Mouse (Mus musculus): ENCODE data around the gene Ugcg. TPM values are rescaled to one million over a fixed set of nuclear protein-coding genes. Genes with fewer than 3 reads are reported as not detected.

Ugcg gene
- total RNA-seq, 2 experiments from 2014 or later = 22.1 to 23.3 TPM

DNA sequence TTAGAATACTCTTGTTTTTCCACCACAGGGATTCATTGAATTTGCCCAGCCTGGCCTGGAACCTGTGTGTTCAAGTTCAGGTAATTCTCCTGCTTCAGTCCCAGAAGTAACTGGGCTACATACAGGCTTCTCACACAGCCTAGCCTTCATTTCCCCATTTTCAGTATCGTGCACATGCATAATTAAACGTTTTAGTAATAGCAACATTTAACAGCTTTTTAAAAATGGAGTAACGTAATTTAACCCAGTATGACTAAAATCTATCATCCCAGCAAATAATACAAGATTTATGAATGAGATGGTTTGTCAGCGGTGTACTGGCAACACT, 619 bp upstream of the Ugcg start:
- intact Hi-C loops (cut with DNase I) = loop anchor here (2.0 kb wide), 1 partner anchor 152 kb away; no protein-coding TSS in a partner anchor

GRCm38 (mm10) chr4:59189546-59190237, 635 bp downstream of the Ugcg start:
- peak in 1 of 2 experiments; percentile 52 for DNase-seq

More for the DNA sequence above, 619 bp upstream of the Ugcg start:
- no peak for DNase-seq

DNA sequence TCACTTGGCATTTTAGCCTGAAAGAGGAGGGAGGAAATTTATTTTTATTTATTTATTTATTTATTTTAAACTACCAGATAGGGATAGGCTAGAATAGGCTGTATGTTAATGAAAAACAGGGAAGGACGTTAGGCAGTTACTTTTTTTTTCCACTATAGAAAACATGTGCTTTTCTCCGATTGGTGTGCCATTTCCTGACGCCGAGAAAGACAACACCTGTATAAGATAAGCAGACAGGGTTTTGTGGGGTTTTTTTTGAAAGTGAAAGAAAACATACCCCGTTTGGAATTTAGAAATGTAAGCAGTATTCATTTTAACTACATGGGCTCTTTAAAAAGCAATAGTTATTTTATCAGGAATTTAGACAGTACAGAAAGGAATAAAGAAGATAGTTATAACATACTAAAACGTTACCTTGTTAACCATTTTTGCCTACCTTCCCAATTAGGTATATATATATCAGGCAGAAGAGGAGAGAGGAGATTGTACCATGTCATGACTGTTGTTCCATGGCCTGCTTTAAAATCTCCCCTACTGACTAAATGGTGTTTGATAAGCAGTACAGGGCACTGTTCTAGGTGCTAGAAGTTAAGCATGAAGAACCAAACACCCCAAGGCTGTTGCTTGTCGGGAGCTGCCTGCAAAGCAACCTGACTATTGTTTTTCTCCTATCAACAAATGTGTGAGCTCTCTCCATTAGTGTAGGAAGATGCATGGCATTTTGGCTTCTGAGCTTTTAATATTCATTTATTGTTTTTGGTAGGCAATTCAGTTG, 1.8 kb downstream of the Ugcg start:
- no peak for DNase-seq
- intact Hi-C loops (cut with DNase I) = loop anchor here (2.0 kb wide), 1 partner anchor 46 kb away; no protein-coding TSS in a partner anchor

More at GRCm38 (mm10) chr4:59189546-59190237, 635 bp downstream of the Ugcg start:
- intact Hi-C loops (cut with DNase I) = loop anchor here (2.0 kb wide), 2 partner anchors 47 to 151 kb away; no protein-coding TSS in a partner anchor

- no peak for DNase-seq
- intact Hi-C loops (cut with DNase I) = loop anchor here (5.0 kb wide), 1 partner anchor 352 kb away; the partner anchor contains the start of gene Ptbp3
These were observed 5.9 kb downstream of the Ugcg start for GRCm38 (mm10) chr4:59194731-59195496.

DNA sequence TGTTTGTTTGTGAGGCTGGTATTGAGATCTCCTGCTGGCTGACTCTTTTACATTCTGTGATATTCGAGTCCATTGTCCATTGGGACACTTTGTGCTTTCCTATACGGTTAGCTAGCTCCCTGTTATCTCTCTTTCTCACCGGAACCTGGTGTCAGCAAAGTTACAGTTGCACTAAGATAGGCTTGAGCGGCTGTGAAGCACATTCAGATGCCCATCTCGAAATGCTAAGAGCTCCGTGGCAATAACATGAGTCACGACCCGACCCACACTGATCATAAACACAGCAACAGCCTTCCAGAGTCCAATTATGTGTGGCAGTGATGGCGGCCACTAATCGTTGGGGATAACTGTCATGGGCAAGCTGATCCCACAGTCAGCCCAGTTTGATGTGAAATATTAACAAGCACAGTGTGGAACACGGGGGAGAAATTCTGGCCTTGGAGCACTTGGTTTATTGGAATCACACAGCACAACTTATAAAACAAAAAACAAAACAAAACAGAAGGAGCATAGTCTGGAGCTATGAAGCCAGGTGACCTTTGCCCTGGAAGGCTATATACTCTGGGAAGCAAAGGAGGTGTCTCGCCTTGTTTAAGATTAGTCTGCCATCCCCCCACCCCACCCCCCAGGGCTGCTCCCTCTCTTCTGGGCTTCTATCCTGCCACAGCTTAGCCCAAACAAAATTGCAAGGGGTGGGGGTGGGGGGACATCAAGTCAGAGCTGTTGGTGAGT, 7.5 kb downstream of the Ugcg start:
- intact Hi-C loops (cut with DNase I) = loop anchor here (5.0 kb wide), 1 partner anchor 351 kb away; the partner anchor contains the start of gene Ptbp3

DNA sequence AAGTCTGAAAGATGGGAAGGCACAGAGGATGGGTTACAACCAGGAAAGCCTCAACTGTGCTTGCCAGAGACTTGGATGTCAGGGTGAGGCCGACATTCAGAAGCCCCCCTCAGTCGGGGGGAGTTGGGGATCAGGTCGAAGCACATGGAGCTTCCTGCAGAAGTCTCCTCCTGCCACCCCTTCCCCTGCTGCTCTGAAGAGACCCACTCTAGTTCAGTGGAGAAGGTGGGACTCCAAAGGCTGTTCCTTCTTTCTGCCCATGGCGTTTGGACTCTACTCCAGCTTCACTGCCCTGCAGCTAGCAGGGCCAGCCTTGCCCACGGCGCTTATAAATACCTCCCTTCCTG, 8.0 kb downstream of the Ugcg start:
- no peak for DNase-seq
- intact Hi-C loops (cut with DNase I) = loop anchor here (5.0 kb wide), 1 partner anchor 350 kb away; the partner anchor contains the start of gene Ptbp3

More for the DNA sequence above, 7.5 kb downstream of the Ugcg start:
- DNase-seq = no peak

DNA sequence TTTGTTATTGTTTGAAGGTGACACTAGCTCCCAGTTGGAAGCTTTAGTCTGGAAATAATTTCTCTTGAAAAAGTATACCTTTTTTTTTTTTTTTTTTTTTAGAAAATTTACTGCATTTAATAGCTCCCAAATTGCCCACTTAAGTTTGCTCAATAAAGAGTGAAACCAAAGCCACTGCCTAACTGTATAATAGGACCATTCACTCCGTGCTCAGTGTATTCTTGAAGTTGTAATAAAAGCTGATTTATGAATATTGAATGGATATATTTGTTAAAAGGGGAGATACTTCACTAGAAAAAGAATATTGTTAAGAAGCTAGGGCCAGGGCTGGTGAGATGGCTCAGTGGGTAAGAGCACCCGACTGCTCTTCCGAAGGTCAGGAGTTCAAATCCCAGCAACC, 8.4 kb downstream of the Ugcg start:
- intact Hi-C loops (cut with DNase I) = loop anchor here (5.0 kb wide), 1 partner anchor 350 kb away; the partner anchor contains the start of gene Ptbp3
- DNase-seq = no peak

- intact Hi-C loops (cut with DNase I) = loop anchor here (5.0 kb wide), 1 partner anchor 348 kb away; the partner anchor contains the start of gene Ptbp3
- DNase-seq = peak; percentile 70 to 71
These were observed 10.3 kb downstream of the Ugcg start for GRCm38 (mm10) chr4:59199341-59199740.

DNA sequence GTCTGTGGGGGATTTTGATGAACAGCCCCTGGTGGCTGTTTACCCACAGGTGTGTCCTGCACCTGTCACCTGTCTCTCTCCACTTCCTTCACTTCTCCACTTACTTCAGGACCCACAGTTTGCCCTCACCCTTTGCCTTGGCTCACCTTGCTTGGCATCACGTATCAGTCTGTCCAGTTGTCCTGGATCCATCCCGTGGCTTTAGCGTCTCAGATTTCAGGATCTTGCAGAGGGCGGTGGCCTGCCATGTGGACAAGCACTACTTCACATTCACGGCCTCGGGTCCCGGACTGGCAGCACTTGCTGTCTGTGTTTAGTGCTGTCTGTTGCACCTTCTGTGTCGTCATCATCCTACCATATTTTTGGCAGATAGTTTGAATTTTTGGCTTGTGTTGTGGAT, 10.7 kb downstream of the Ugcg start:
- intact Hi-C loops (cut with DNase I) = loop anchor here (5.0 kb wide), 1 partner anchor 347 kb away; the partner anchor contains the start of gene Ptbp3
- no peak for DNase-seq

- DNase-seq = no peak
- intact Hi-C loops (cut with DNase I) = no loop called here
These were observed 11.6 kb downstream of the Ugcg start for GRCm38 (mm10) chr4:59200636-59201035.

- intact Hi-C loops (cut with DNase I) = no loop called here
- no peak for DNase-seq
These were observed 15.6 kb downstream of the Ugcg start for GRCm38 (mm10) chr4:59204616-59205015.

- no peak for DNase-seq
- intact Hi-C loops (cut with DNase I) = no loop called here
These were observed 16.8 kb downstream of the Ugcg start for GRCm38 (mm10) chr4:59205758-59206340.

- DNase-seq = no peak
- intact Hi-C loops (cut with DNase I) = no loop called here
These were observed 17.5 kb downstream of the Ugcg start for GRCm38 (mm10) chr4:59206600-59206999.

- intact Hi-C loops (cut with DNase I) = no loop called here
- DNase-seq = no peak
These were observed 19.6 kb downstream of the Ugcg start for GRCm38 (mm10) chr4:59208607-59209006.

GRCm38 (mm10) chr4:59211181-59211580, 22.1 kb downstream of the Ugcg start:
- DNase-seq = no peak
- intact Hi-C loops (cut with DNase I) = no loop called here

GRCm38 (mm10) chr4:59213833-59214232, 24.8 kb downstream of the Ugcg start:
- DNase-seq = no peak
- intact Hi-C loops (cut with DNase I) = no loop called here

DNA sequence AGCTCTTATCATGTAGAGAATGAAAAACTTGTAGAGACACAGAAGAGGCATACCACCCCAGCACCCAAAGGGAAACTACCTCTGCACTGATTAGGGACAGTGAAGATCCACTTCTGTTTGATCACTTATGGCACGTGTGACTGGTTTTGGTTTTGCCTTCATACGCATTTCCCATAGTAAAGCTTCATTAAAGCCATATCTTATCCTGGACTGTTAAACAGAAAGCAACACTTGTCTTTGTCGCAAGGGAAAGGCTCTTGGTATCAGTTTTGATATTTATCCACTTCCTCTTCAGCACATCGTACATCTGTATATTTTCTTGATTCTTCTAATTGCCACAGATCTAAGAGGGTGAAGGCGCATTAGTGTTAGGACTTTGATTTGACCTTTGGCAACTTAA, 25.6 kb downstream of the Ugcg start:
- no peak for DNase-seq
- intact Hi-C loops (cut with DNase I) = no loop called here

DNA sequence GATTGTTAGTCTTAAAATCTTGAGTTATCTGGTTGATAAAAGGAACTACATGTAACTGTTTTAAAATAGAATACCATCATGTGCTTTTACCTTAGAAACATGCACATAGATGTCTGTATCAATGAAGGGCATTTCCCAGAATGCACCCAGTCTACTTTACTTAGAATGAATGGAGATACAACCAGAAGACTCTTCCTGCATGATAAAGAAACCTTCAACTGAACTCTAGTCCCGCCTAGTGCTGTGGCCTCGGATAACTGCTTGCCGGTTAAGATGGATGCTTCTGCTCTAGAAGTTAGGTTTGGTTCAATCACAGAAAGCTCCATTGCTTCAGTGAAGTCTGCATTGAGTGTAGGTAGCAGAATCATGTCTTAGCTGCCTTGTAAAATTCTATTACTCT, 26.5 kb downstream of the Ugcg start:
- intact Hi-C loops (cut with DNase I) = no loop called here
- no peak for DNase-seq

DNA sequence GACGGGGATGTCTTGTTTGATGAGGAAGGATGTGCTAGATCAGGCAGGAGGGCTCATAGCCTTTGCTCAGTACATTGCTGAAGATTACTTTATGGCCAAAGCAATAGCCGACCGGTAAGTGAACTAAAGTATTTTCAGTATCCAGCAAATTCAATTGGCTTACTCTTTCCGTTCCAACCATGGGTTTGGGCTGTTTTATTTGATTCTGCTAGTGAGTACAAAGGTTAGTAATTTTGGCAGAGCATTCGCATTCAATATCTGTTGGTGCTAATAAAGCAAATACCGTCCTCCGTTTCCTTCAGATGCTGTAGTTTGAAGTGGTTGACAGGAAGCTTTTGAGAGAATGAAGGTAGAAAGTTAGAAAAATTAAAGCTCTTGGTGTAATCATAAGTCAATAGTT, 28.0 kb downstream of the Ugcg start:
- DNase-seq = no peak
- intact Hi-C loops (cut with DNase I) = no loop called here

- no peak for DNase-seq
- intact Hi-C loops (cut with DNase I) = no loop called here
These were observed 29.1 kb downstream of the Ugcg start for GRCm38 (mm10) chr4:59218154-59218553.
